Mouse (Mus musculus) bone marrow macrophage, adult 2 months (primary cell): ENCODE data around the gene Phxr2. TPM values are rescaled to one million over a fixed set of nuclear protein-coding genes. Genes with fewer than 3 reads are reported as not detected.

ENCODE experiments used
- H3K27ac ChIP-seq: 2 replicates; pipeline ENCODE4 v1.5.1; 2012; ENCODE audit warnings: low read depth, low read length; ENCODE audit not compliant: insufficient read depth
- H3K4me1 ChIP-seq: 2 replicates; pipeline ENCODE4 v1.6.1; 2012; ENCODE audit warnings: low read length; ENCODE audit not compliant: control insufficient read depth, insufficient read depth
- H3K4me3 ChIP-seq: 2 replicates; pipeline ENCODE4 v1.5.1; 2012; ENCODE audit warnings: mild to moderate bottlenecking, low read length, moderate library complexity; ENCODE audit not compliant: insufficient read depth
- CTCF ChIP-seq: IDR thresholded peaks from 2 replicates; pipeline ENCODE4 v1.5.1; 2012; ENCODE audit warnings: low read depth, mild to moderate bottlenecking, low read length, moderate library complexity
- POLR2A ChIP-seq: IDR thresholded peaks from 2 replicates; pipeline ENCODE4 v1.6.1; 2012; ENCODE audit warnings: mild to moderate bottlenecking, low read depth, low read length, borderline replicate concordance
- polyA plus RNA-seq: library from polyadenylated mRNA; stranded (reverse); fragments of >200 nt; gene quantifications from 2 replicates; pipeline ENCODE4 v1.2.4, GENCODE M21; 2012; ENCODE audit not compliant: missing spikeins, insufficient read depth, insufficient read length

Phxr2 gene
- polyA plus RNA-seq, 1 experiment, result not detected

GRCm38 (mm10) chr10:99078621-99079020 lies 47.5 kb downstream of the Phxr2 start:
- H3K27ac ChIP-seq, result no peak overlapping the region
- H3K4me1 ChIP-seq, result peaks cover 24% of the 10 kb centered on the region
- TF ChIP-seq CTCF (no peak), POLR2A (no peak)
- no peak overlapping the region for H3K4me3 ChIP-seq

GRCm38 (mm10) chr10:99076113-99076895 lies 49.8 kb downstream of the Phxr2 start:
- Histone ChIP-seq H3K27ac (no peak overlapping the region), H3K4me3 (no peak overlapping the region), H3K4me1 (peaks cover 8% of the 10 kb centered on the region)
- TF ChIP-seq POLR2A (no peak), CTCF (no peak)

Other genes starting within 250 kb of the Phxr2 start
- gene Atp2b1, start 211.9 kb downstream of the Phxr2 start, polyA plus RNA-seq, result 252 and 272 TPM in 2 replicates
- gene Poc1b, start 19.3 kb downstream of the Phxr2 start, polyA plus RNA-seq, result 16.4 and 21.8 TPM in 2 replicates
- gene Galnt4, start 18.2 kb downstream of the Phxr2 start, polyA plus RNA-seq, result 11.0 and 12.5 TPM in 2 replicates
- gene Dusp6, start 136.9 kb upstream of the Phxr2 start, polyA plus RNA-seq, result 36.1 and 40.0 TPM in 2 replicates